Mouse (Mus musculus): Measurements from ENCODE around the gene Kcna10.

GRCm38 (mm10) chr3:107150469-107150868, 32.4 kb upstream of the Kcna10 start:
- no peak for TF ChIP-seq CTCF (IDR thresholded peaks at IDR 0.05; ENCODE audit: extremely low read depth, insufficient read length, insufficient replicate concordance, low read depth, low read length)
- TF ChIP-seq POLR2A (IDR thresholded peaks at IDR 0.05; ENCODE audit: low read depth, low read length) = no peak

Data from small intestine, adult 2 months (tissue).